Mouse (Mus musculus): Measurements from ENCODE around the gene Kcnma1. TPM values are rescaled to one million over a fixed set of nuclear protein-coding genes. Genes with fewer than 3 reads are reported as not detected.

Kcnma1 gene
- polyA plus RNA-seq, 1 experiment: 1.7 TPM

DNA sequence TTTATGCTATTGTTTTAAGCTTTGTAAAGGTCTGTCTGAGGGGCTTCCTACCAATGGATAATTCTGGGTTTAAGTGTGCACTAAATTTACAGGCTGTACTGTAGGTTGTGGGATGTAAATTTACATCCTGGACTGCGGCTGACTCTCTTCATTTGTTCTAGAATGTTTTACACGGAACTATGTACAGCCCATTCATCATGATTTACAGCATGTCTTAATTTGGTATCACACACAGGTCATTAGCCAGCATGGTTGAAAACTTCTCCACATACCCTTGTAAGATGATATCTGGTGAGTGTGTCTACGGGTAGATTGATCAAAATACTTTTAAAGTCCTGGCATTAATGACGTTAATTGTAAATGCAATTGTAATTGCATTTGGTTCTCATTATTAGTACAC is 761.1 kb downstream of the Kcnma1 start:
- Histone ChIP-seq H3K4me1 (ENCODE audit: control insufficient read depth, insufficient read depth, low read length) (no peaks in the 10 kb centered on the region), H3K27me3 (replicated peaks; ENCODE audit: control insufficient read depth, insufficient read depth, low read length) (no peaks in the 10 kb centered on the region; the same call in 1 of the 2 replicates), H3K36me3 (ENCODE audit: control insufficient read depth, insufficient read depth, low read length) (no peaks in the 10 kb centered on the region), H3K27ac (ENCODE audit: insufficient read depth, low read depth, low read length) (no peak overlapping the region), H3K4me3 (ENCODE audit: insufficient read depth, low read depth, low read length) (no peak overlapping the region)
- TF ChIP-seq CTCF (conservative IDR thresholded peaks at IDR 0.05; ENCODE audit: insufficient read depth, insufficient read length, low read depth, low read length): no peak
- WGBS: 46% methylated on average over 4 of the region's 4 CpGs
- no peak for DNase-seq

DNA sequence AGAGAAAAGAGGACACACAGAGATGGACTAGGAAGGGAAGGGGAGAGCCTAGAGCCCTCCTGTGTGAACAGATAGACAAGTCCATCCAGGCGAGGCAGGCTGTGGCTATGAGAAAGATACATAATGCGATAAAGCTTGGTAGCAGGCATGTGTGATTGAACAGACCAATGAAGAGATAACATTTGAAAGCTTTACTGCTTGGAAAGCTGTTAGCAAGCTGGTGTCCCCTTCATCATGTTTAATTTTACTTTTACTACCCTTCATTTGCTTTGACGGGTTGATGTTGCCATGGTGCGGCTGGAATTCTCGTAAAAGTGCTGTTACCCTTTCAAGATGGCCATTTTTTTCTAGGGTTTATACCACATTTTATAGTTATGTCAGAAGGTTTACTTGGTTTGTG is 769.8 kb downstream of the Kcnma1 start:
- WGBS: 50% methylated on average over 5 of the region's 5 CpGs
- TF ChIP-seq POLR2A (IDR thresholded peaks at IDR 0.05; ENCODE audit: low read depth, low read length): no peak
- TF ChIP-seq CTCF (conservative IDR thresholded peaks at IDR 0.05; ENCODE audit: insufficient read depth, insufficient read length, low read depth, low read length): no peak
- Histone ChIP-seq H3K27me3 (replicated peaks; ENCODE audit: control insufficient read depth, insufficient read depth, low read length) (no peaks in the 10 kb centered on the region), H3K36me3 (ENCODE audit: control insufficient read depth, insufficient read depth, low read length) (no peaks in the 10 kb centered on the region), H3K4me3 (ENCODE audit: insufficient read depth, low read depth, low read length) (no peak overlapping the region), H3K27ac (ENCODE audit: insufficient read depth, low read depth, low read length) (no peak overlapping the region), H3K4me1 (ENCODE audit: control insufficient read depth, insufficient read depth, low read length) (no peaks in the 10 kb centered on the region)
- DNase-seq: peak; percentile 0

DNA sequence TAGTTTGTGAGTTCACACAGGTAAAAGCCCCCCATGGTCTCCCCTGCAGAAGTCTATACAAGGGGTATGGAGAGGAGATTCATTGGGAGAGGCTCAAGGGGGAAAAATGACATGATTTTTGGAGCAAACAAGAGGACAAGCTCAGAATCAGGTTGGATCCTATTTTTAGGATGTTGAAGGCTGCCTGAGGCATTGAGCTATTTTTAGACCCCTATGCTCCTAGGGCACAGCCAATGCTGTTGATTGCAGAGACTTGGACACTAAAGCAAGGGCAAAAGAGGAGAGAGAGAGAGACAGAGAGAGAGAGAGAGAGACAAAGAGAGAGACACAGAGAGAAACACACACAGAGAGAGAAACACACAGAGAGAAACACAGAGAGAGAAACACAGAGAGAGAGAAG is 770.4 kb downstream of the Kcnma1 start:
- Histone ChIP-seq H3K27me3 (replicated peaks; ENCODE audit: control insufficient read depth, insufficient read depth, low read length) (no peaks in the 10 kb centered on the region), H3K36me3 (ENCODE audit: control insufficient read depth, insufficient read depth, low read length) (no peaks in the 10 kb centered on the region), H3K4me1 (ENCODE audit: control insufficient read depth, insufficient read depth, low read length) (no peaks in the 10 kb centered on the region), H3K4me3 (ENCODE audit: insufficient read depth, low read depth, low read length) (no peak overlapping the region), H3K27ac (ENCODE audit: insufficient read depth, low read depth, low read length) (no peak overlapping the region)
- TF ChIP-seq POLR2A (IDR thresholded peaks at IDR 0.05; ENCODE audit: low read depth, low read length) (no peak), CTCF (conservative IDR thresholded peaks at IDR 0.05; ENCODE audit: insufficient read depth, insufficient read length, low read depth, low read length) (no peak)
- DNase-seq: no peak

Other genes starting within 250 kb of the Kcnma1 start
- 31.0 and 37.3 TPM in 2 replicates for gene Dlg5, start 231.4 kb upstream of the Kcnma1 start, polyA plus RNA-seq (2012; rRNA removed)